Mouse (Mus musculus): ENCODE results near the gene Ly75. TPM values are rescaled to one million over a fixed set of nuclear protein-coding genes. Genes with fewer than 3 reads are reported as not detected.

Ly75 gene
- total and polyA plus RNA-seq, 3 experiments: 0.37 to 0.68 (median 0.57) TPM

DNA sequence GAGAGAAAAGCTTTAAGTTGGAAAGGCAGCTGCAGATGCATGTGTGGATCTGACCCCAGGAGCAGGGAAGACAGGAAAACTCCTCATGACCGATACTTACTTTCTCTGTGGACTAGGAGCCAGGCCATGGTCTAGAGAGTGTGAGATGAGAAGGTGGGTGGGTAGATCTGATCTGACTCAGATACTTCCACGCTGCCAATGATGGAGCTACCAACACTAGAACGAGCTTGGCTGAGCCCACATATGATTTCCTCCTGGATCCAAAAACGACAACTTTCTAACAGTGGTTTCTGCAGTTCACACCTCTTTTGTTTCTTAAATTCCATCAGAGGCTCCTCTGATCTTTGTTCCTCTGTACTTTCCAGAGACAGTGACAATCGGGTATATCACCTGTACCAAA is 18.6 kb upstream of the Ly75 start:
- H3K9ac ChIP-seq (ENCODE audit: low read depth, low read length): no peak overlapping the region
- no peaks in the 10 kb centered on the region for H3K79me2 ChIP-seq (replicated peaks; ENCODE audit: control insufficient read depth, insufficient read depth, low read length)
- no peak overlapping the region for H3K4me3 ChIP-seq
- intact Hi-C loops (cut with DNase I): no loop called here
- no peaks in the 10 kb centered on the region for H3K36me3 ChIP-seq (ENCODE audit: control insufficient read depth, insufficient read depth, low read length)
- no peaks in the 10 kb centered on the region for H3K27me3 ChIP-seq (ENCODE audit: control insufficient read depth, insufficient read depth, low read length)
- 56% methylated on average over 5 of the region's 5 CpGs for WGBS
- no peak for DNase-seq
- TF ChIP-seq POLR2A (IDR thresholded peaks at IDR 0.05; ENCODE audit: insufficient read depth, low read depth, low read length) (no peak), CTCF (IDR thresholded peaks at IDR 0.05) (no peak), EP300 (IDR thresholded peaks at IDR 0.05; ENCODE audit: insufficient read depth, low read depth, low read length) (no peak)
- no peaks in the 10 kb centered on the region for H3K4me1 ChIP-seq (ENCODE audit: control insufficient read depth, insufficient read depth, low read length)
- no peak overlapping the region for H3K27ac ChIP-seq

- H3K79me2 ChIP-seq (replicated peaks; ENCODE audit: control insufficient read depth, insufficient read depth, low read length): no peaks in the 10 kb centered on the region
- no peak overlapping the region for H3K4me3 ChIP-seq
- H3K4me1 ChIP-seq (ENCODE audit: control insufficient read depth, insufficient read depth, low read length): no peaks in the 10 kb centered on the region
- WGBS: 50% methylated on average over 6 of the region's 6 CpGs
- H3K9ac ChIP-seq (ENCODE audit: low read depth, low read length): no peak overlapping the region
- no peak for TF ChIP-seq EP300 (IDR thresholded peaks at IDR 0.05; ENCODE audit: insufficient read depth, low read depth, low read length)
- TF ChIP-seq CTCF (IDR thresholded peaks at IDR 0.05): no peak
- TF ChIP-seq POLR2A (IDR thresholded peaks at IDR 0.05; ENCODE audit: insufficient read depth, low read depth, low read length): no peak
- H3K27ac ChIP-seq: no peak overlapping the region
- DNase-seq: no peak
- H3K27me3 ChIP-seq (ENCODE audit: control insufficient read depth, insufficient read depth, low read length): no peaks in the 10 kb centered on the region
- intact Hi-C loops (cut with DNase I): no loop called here
- H3K36me3 ChIP-seq (ENCODE audit: control insufficient read depth, insufficient read depth, low read length): no peaks in the 10 kb centered on the region
Observed at GRCm38 (mm10) chr2:60393786-60394185, 10.7 kb upstream of the Ly75 start.

GRCm38 (mm10) chr2:60392286-60392685 is 9.2 kb upstream of the Ly75 start:
- intact Hi-C loops (cut with DNase I): no loop called here
- no peaks in the 10 kb centered on the region for H3K79me2 ChIP-seq (replicated peaks; ENCODE audit: control insufficient read depth, insufficient read depth, low read length)
- no peak overlapping the region for H3K9ac ChIP-seq (ENCODE audit: low read depth, low read length)
- H3K27ac ChIP-seq: no peak overlapping the region
- H3K4me3 ChIP-seq: no peak overlapping the region
- no peaks in the 10 kb centered on the region for H3K27me3 ChIP-seq (ENCODE audit: control insufficient read depth, insufficient read depth, low read length)
- H3K36me3 ChIP-seq (ENCODE audit: control insufficient read depth, insufficient read depth, low read length): no peaks in the 10 kb centered on the region
- H3K4me1 ChIP-seq (ENCODE audit: control insufficient read depth, insufficient read depth, low read length): no peaks in the 10 kb centered on the region
- 76% methylated on average over 4 of the region's 4 CpGs for WGBS
- TF ChIP-seq EP300 (IDR thresholded peaks at IDR 0.05; ENCODE audit: insufficient read depth, low read depth, low read length) (no peak), CTCF (IDR thresholded peaks at IDR 0.05) (no peak), POLR2A (IDR thresholded peaks at IDR 0.05; ENCODE audit: insufficient read depth, low read depth, low read length) (no peak)
- DNase-seq: no peak

DNA sequence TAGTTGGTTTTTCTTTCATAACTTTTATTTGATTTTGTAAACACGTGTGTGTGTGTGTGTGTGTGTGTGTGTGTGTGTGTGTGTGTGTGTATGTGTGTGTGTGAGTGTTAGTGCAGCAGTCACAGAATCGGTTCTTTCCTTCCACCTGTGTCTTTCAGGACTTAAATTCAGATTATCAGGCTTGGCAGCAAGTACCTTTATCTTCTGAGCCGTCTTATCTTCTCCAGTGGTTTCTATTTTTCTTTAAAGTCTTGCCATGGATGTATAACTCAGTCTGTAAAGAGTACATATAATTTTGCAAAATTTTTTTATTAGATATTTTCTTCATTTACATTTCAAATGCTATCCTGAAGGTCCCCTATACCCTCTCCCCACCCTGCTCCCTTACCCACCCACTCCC is 4.3 kb upstream of the Ly75 start:
- no peaks in the 10 kb centered on the region for H3K27me3 ChIP-seq (ENCODE audit: control insufficient read depth, insufficient read depth, low read length)
- H3K4me1 ChIP-seq (ENCODE audit: control insufficient read depth, insufficient read depth, low read length): no peaks in the 10 kb centered on the region; the same call in 1 of the 2 replicates
- H3K9ac ChIP-seq (ENCODE audit: low read depth, low read length): no peak overlapping the region
- WGBS: 54% methylated on average over 3 of the region's 3 CpGs
- no peak for DNase-seq
- intact Hi-C loops (cut with DNase I): no loop called here
- H3K36me3 ChIP-seq (ENCODE audit: control insufficient read depth, insufficient read depth, low read length): no peaks in the 10 kb centered on the region
- no peak overlapping the region for H3K4me3 ChIP-seq
- no peaks in the 10 kb centered on the region for H3K79me2 ChIP-seq (replicated peaks; ENCODE audit: control insufficient read depth, insufficient read depth, low read length)
- no peak overlapping the region for H3K27ac ChIP-seq
- no peak for TF ChIP-seq CTCF (IDR thresholded peaks at IDR 0.05)
- TF ChIP-seq POLR2A (IDR thresholded peaks at IDR 0.05; ENCODE audit: insufficient read depth, low read depth, low read length): no peak
- no peak for TF ChIP-seq EP300 (IDR thresholded peaks at IDR 0.05; ENCODE audit: insufficient read depth, low read depth, low read length)

DNA sequence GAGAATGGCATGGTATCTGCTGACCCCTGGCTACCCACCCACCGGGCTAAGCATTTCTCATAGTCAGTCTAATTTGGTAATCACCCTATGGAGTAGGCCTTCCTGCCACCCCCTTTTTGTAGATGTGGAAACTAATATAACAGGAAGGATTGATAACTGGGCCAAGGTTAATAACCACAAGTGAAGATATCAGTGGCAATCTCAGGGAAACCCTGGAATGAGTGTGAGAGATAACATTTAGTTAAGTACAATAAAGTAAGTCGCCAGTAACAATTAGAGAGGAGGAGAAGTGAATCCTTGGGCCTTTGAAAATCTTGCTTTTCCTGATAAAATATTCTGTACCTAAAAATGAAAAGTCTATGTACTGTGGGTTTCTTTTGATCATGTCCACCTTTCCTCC is 3.7 kb upstream of the Ly75 start:
- TF ChIP-seq CTCF (IDR thresholded peaks at IDR 0.05): no peak
- TF ChIP-seq POLR2A (IDR thresholded peaks at IDR 0.05; ENCODE audit: insufficient read depth, low read depth, low read length): no peak
- no peak overlapping the region for H3K27ac ChIP-seq
- intact Hi-C loops (cut with DNase I): no loop called here
- 75% methylated on average over 2 of the region's 2 CpGs for WGBS
- no peaks in the 10 kb centered on the region for H3K27me3 ChIP-seq (ENCODE audit: control insufficient read depth, insufficient read depth, low read length)
- no peaks in the 10 kb centered on the region for H3K79me2 ChIP-seq (replicated peaks; ENCODE audit: control insufficient read depth, insufficient read depth, low read length)
- H3K4me3 ChIP-seq: no peak overlapping the region
- no peak overlapping the region for H3K9ac ChIP-seq (ENCODE audit: low read depth, low read length)
- DNase-seq: no peak
- no peaks in the 10 kb centered on the region; the same call in 1 of the 2 replicates for H3K4me1 ChIP-seq (ENCODE audit: control insufficient read depth, insufficient read depth, low read length)
- no peaks in the 10 kb centered on the region for H3K36me3 ChIP-seq (ENCODE audit: control insufficient read depth, insufficient read depth, low read length)

GRCm38 (mm10) chr2:60384763-60385085 is 1.6 kb upstream of the Ly75 start:
- Histone ChIP-seq H3K4me3 (no peak overlapping the region), H3K27me3 (ENCODE audit: control insufficient read depth, insufficient read depth, low read length) (no peaks in the 10 kb centered on the region), H3K27ac (no peak overlapping the region), H3K79me2 (replicated peaks; ENCODE audit: control insufficient read depth, insufficient read depth, low read length) (no peaks in the 10 kb centered on the region), H3K4me1 (ENCODE audit: control insufficient read depth, insufficient read depth, low read length) (no peaks in the 10 kb centered on the region; the same call in 1 of the 2 replicates), H3K9ac (ENCODE audit: low read depth, low read length) (no peak overlapping the region), H3K36me3 (ENCODE audit: control insufficient read depth, insufficient read depth, low read length) (no peaks in the 10 kb centered on the region)
- intact Hi-C loops (cut with DNase I): no loop called here
- TF ChIP-seq EP300 (IDR thresholded peaks at IDR 0.05; ENCODE audit: insufficient read depth, low read depth, low read length) (no peak), POLR2A (IDR thresholded peaks at IDR 0.05; ENCODE audit: insufficient read depth, low read depth, low read length) (no peak), CTCF (IDR thresholded peaks at IDR 0.05) (no peak)
- peak; percentile 52 to 70 for DNase-seq

Measured in heart, adult 2 months (tissue).